Mouse (Mus musculus) spleen, adult 2 months (tissue): ENCODE data around the gene Gpr84.

Source experiments
- CTCF ChIP-seq: fragments of 200-500 bp; IDR thresholded peaks from 2 replicates; pipeline ENCODE4 v1.5.1; 2011; ENCODE audit warnings: mild to moderate bottlenecking, inconsistent platforms; ENCODE audit not compliant: insufficient read depth, insufficient read length, insufficient replicate concordance; ENCODE audit errors: extremely low read depth
- POLR2A ChIP-seq: fragments of 200-500 bp; IDR thresholded peaks from 2 replicates; pipeline ENCODE4 v1.6.1; 2011; ENCODE audit warnings: low read depth, low read length, inconsistent platforms

GRCm38 (mm10) chr15:103290417-103290816 is 20.0 kb downstream of the Gpr84 start:
- TF ChIP-seq CTCF: no peak
- TF ChIP-seq POLR2A: no peak
